Mouse (Mus musculus): ENCODE measurements around the gene Muc3a.

Gene Muc3a

DNA sequence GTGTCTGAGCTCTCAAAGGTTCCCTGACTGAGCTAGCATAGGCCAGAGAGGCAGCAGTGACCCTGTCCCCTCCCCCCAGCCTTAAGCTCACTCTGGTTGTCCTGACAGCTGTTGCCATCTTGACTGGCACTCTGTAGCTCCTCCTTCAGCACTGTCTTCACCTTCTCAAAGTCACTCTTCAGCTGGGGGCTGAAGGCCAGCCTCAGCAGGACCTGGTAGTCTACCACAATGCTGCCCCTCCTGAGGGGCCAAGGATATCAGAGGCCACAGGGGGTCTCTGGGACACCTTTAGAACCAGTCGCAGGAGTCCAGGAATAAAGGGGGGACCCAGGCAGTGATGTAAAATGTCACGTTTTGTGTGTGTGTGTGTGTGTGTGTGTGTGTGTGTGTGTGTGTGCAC, at the start of gene Muc3a:
Gene Muc3a, minus strand, starts transcription at position 101 of the 400 bp plus-strand sequence.
- no peak for DNase-seq (ENCODE audit: extremely low spot score, low spot score)

DNA sequence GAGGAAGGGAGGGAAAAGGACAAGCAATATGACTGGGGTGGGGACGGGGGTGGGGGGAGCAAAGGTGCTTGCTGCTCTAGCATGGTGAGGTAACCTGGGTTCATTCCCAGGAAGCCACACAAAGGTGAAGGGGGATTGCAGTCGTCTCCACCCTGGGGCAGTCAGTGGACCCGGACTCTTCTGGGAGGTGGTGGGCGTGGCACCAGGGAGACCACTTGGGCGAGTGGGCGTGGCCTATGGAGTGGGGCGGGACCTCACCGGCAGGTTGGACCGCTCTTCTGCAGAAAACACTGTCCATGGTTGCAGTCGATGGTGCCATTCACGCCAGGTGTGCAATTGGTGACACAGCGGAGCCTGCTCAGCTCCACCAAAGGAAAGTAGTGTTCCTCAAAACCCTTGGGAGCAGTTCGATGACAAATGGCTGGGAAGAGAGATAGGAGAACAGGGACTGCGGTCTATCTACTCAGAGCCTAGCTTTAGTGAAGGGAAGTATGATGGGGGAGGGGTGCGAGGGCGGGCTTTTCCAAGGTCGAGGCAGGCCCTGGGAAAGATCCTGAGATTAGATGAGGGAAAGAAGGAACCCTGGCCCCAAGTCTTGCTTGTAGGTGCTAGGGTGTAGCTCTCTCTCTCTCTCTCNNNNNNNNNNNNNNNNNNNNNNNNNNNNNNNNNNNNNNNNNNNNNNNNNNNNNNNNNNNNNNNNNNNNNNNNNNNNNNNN, 917 bp downstream of the Muc3a start:
- no peak for DNase-seq (ENCODE audit: extremely low spot score, low spot score)

GRCm38 (mm10) chr5:137210689-137211088, 1.5 kb downstream of the Muc3a start:
- no peak for DNase-seq (ENCODE audit: extremely low spot score, low spot score)

GRCm38 (mm10) chr5:137205301-137205700, 6.9 kb downstream of the Muc3a start:
- no peak for DNase-seq (ENCODE audit: extremely low spot score, low spot score)

- DNase-seq (ENCODE audit: extremely low spot score, low spot score): no peak
Observed at GRCm38 (mm10) chr5:137194488-137195120, 17.6 kb downstream of the Muc3a start.

DNA sequence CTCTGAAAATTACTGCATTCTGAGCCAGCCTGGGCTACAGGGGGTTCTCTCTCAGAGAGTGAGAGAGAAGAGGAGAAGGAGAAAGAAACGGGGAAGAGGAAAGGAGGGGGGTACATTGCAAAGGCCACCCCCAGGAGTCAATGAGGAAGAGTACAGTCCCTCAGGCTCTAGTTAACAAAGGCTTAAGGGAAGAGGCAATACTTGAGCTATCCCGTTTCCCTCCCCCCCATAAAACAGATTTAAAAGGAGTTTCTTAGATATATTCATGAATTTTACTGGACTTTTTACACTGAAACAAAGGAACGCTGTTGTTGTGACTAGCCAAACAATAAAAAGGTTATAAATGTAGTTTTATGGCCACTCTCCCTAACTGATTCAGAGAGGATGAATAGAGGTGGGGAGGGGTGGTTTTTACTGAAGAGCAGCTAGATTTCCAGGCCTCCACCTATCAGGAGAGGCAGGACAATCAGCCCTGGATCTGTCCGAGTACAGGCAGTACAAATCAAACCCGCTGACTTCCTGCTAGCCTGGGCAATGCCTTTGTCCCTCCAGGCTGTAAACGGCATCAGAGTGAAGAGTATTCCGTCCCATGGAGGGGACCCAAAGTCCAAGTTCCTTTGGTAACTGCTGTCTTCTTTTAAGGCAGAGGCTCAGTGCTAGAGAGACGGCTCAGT, 18.8 kb downstream of the Muc3a start:
- DNase-seq (ENCODE audit: extremely low spot score, low spot score): no peak

DNA sequence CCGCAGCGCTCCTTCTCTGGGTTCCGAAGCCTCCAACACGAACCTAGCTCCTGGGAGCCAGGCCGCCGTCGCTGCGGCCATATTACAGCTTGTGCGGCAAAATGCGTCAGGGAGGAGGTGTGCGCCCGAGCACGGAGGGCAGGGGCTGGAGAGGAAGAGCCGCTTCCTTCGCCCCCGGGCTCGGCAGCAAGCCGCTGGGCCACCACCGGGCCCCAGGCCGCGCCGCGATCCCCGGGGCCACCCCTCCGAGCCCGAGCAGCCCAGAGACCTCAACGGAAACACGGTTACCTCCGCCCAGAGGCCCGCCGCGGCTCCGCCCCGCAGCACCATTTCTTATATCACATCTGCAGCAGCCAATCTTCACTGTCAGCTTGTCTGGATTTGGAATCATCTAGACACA, 22.9 kb downstream of the Muc3a start:
- peak; percentile 52 for DNase-seq (ENCODE audit: extremely low spot score, low spot score)

DNA sequence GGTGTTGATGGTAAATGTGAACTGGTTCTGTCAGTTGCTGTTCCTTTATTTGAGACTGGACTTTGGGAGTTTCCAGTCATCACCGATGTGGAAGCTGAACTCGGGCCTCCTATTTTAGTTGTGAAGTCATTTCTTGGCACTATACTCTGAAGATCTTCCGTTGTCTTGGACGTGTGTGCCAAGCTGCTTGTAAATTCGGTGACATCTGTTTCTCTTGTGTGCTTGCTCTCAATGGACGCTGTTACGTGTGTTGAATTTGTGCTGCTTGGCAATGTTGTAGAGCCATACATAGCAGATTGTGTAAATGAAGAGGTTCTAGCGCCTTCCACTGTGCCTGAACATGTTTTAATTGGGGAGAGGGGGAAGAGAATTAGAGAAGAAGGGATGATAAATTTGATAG, 26.8 kb downstream of the Muc3a start:
- no peak for DNase-seq (ENCODE audit: extremely low spot score, low spot score)

DNA sequence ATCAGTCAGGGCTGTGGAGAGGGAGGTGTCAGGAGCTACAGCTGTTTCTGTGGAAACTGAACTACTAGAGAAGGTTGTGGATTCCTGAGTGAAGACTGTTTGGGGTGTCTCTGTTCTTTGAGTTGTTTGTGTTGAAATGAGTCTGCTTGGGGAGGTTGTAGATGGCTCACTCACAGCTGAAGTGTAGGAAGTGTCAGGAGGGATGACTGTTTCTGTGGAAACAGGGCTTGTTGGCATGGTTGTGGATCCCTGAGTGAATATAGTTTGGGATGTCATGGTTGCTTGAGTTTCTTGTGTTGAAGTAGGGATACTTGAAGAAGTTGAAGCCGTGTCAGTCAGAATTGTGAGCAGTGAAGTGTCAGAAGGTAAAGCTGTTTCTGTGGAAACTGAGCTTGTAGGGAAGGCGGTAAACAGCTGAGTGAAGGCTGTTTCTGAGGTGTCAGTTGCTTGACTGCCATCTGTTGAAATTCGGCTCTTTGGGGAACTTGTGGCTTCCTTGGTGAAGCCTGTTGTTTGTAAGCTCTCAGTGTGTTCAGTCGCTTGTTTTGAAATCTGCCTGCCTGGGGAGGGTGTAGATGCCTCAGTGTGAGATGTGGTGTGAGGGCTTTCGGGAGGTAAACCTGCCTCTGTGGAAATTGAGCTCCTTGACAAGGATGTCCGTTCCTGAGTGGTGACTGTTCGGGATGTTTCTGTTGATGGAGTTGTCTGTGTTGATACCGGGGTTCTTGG, 32.4 kb downstream of the Muc3a start:
- DNase-seq (ENCODE audit: extremely low spot score, low spot score): no peak

- DNase-seq (ENCODE audit: extremely low spot score, low spot score): no peak
Observed at GRCm38 (mm10) chr5:137173967-137174366, 38.2 kb downstream of the Muc3a start.

DNA sequence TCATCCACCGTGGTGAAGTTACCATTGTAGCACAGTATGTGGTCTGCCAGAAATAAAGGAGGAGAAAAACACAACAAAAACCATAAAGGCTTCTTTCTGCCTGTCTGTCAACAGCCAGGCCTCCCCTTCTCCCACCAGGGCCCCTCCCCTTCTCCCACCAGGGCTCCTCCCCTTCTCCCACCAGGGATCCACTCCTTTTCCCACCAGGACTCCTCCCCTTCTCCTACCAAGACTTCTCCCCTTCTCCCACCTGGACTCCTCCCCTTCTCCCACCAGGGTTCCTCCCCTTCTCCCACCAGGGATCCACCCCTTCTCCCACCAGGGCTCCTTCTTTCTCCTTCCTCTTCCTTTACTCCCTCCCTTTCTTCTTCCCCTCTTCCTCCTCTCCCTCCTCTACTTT, 39.6 kb downstream of the Muc3a start:
- no peak for DNase-seq (ENCODE audit: extremely low spot score, low spot score)

DNA sequence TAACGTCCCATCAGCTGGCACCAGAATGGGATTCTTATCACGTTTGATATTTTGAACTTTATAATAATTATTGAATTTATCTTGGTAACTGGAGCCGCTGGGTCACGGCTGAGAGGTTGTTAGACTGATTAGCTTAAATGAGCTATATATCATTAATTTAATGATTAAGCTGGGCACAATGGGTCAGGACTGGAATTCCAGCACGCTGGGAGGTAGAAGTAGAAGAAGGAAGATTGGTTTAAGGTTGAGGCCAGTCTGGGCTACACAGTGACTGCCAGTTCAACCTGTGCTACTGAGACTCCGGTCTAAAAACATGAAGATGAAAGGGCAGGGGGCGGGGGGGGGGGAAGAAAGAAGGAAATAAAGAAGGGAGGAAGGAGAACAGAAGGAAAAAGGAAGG, 40.7 kb downstream of the Muc3a start:
- no peak for DNase-seq (ENCODE audit: extremely low spot score, low spot score)

DNA sequence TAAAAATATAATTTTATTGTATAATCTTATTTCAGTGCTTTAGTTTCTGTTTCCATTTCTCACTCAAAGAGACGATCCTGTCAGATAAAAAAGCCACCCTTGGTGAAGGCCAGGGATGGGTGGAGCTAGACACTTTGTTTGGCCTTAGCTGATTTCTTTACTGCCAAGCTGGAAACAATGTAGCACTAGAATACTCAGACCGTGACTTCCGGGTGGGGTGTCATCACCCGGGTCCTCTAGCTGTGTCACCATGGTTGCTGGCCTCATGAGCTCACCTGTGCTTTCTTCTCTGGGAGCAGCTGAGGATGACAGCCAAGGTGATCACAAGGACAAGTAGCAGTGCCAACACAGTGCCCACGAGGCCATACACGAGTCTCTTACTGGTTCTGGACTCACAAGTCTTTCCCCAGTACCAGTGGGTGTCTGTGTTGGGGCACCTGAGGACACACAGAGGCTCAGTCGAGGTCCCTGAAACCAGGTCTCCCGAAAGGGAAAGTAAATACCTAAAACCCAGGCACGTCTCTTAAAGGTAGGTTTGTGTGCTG, 41.3 kb downstream of the Muc3a start:
- no peak for DNase-seq (ENCODE audit: extremely low spot score, low spot score)

DNA sequence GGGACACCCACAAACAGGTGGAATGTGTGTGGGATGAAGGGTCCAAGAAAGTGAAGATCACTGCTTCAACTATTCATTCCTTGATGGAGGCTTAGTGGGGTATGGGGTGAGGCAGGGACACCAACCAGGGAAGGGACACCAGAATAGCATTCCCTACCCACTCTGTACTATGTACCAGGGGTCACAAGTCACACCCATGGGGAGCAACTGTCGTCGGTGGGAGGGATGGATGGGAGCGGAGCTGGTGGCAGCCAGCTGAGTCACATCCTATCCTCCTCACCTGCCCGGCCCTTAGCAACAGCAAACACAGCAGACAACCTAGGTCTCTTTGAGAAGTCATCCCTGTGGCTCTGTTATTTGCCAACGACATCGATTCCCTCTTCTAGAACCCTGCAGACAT, 44.6 kb downstream of the Muc3a start:
- no peak for DNase-seq (ENCODE audit: extremely low spot score, low spot score)

GRCm38 (mm10) chr5:137166012-137166411, 46.2 kb downstream of the Muc3a start:
- DNase-seq (ENCODE audit: extremely low spot score, low spot score): no peak

DNA sequence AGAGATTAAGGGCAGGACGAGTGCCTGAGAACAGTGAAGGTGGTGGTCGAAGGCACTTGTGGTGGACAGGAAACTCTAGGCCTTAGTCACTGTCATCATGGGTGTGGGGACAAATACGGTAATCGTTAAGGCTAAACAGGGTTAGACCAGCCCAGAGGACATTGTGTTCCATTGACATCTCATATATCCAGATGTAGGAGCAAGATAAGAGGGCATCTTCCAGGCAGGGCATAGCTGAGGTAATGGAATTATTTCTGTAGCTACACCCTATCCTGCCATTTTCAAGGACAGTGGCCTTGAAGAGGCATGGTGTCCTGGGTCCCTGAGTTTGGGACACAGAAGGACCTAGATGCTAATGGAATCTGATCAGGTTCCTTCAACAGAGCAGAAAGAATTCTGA, 50.3 kb downstream of the Muc3a start:
- no peak for DNase-seq (ENCODE audit: extremely low spot score, low spot score)

DNA sequence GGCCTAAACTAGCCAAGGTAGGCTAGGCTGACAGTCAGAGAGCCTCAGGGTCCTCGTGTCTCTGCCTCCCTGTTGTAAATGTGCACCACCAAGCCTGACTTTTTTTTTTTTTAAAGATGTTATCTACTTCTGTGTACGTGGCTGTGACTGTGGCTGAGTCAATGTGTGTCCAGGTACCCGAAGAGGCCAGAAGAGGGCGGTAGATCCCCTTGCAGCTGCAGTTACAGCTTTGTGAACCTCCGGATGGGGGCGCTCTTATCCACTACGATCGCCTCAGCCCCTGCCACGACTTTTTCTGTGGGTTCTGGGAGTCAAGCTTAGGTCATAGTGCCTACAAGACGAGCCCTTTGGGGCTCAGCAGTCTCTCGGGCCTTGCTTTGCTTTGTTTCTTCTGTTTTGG, 52.7 kb downstream of the Muc3a start:
- no peak for DNase-seq (ENCODE audit: extremely low spot score, low spot score)
